Mouse (Mus musculus): Measurements from ENCODE around the gene Atp2a3. TPM values are rescaled to one million over a fixed set of nuclear protein-coding genes. Genes with fewer than 3 reads are reported as not detected.

Atp2a3 gene
- polyA plus RNA-seq, 1 experiment from 2014 or later: 33.1 TPM

DNA sequence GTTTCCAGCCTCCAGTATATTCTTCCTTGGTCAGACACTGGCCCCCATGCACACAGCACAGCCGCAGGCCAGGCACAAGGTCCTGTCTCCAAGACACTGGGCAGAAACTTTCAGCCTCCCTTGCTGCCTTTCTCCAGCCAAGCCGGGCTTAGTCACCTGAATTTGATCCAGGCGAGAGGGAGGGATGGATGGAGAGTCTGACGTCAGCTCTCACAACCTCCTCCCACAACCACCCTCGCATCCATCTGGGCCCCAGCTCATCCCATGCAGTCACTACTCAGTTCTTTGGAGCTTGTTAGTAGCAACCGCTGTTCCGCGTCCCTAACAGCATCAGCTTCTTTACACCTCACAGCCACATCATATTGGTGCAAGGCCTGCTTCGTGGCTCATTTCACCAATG, 62.1 kb downstream of the Atp2a3 start:
- no peak for ATAC-seq
- Histone ChIP-seq H3K27me3 (replicated peaks; ENCODE audit: insufficient read depth, low read length) (no peaks in the 10 kb centered on the region), H3K9me3 (ENCODE audit: low read length) (no peaks in the 10 kb centered on the region), H3K27ac (ENCODE audit: low read length) (no peak overlapping the region), H3K4me3 (ENCODE audit: low read depth, low read length) (no peak overlapping the region), H3K9ac (replicated peaks; ENCODE audit: low read depth) (no peak overlapping the region), H3K4me1 (ENCODE audit: insufficient read depth, low read depth, low read length) (peaks cover 22% of the 10 kb centered on the region), H3K4me2 (replicated peaks; ENCODE audit: low read depth, low read length) (no peak overlapping the region), H3K36me3 (ENCODE audit: insufficient read depth, low read length) (no peaks in the 10 kb centered on the region)
- peak; percentile 42 for DNase-seq (ENCODE audit: low spot score)
- 49% methylated on average over 9 of the region's 9 CpGs for WGBS
- no peak for TF ChIP-seq EP300 (IDR thresholded peaks at IDR 0.05)
- no peak for TF ChIP-seq CTCF (IDR thresholded peaks at IDR 0.05)

DNA sequence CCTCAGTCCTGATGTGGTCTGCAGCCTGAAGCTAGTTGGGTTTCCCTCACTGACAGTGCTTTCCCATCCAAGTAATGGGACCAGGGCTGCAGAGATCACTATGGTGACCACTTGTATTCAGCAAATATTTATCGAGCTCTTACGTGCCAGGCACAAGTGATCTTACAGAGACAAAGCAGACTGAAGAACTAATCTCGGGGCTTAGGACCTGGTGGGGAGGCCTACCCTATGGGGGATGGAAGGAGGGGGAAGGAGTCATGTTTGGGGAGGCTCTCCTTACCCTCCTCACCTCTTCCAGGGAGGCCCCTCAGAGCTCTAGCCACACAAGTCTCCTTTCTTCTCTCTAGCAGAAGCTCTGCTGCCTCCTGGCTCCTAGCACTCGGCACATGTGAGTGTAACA, 62.9 kb downstream of the Atp2a3 start:
- H3K4me3 ChIP-seq (ENCODE audit: low read depth, low read length): no peak overlapping the region
- H3K27me3 ChIP-seq (replicated peaks; ENCODE audit: insufficient read depth, low read length): no peaks in the 10 kb centered on the region
- 49% methylated on average over 4 of the region's 4 CpGs for WGBS
- no peak overlapping the region for H3K9ac ChIP-seq (replicated peaks; ENCODE audit: low read depth)
- H3K36me3 ChIP-seq (ENCODE audit: insufficient read depth, low read length): no peaks in the 10 kb centered on the region
- TF ChIP-seq EP300 (IDR thresholded peaks at IDR 0.05): no peak
- no peak overlapping the region for H3K4me2 ChIP-seq (replicated peaks; ENCODE audit: low read depth, low read length)
- H3K27ac ChIP-seq (ENCODE audit: low read length): 0 out of 2 replicates have a peak overlapping the region, but pooled peaks have one; percentile 3
- H3K4me1 ChIP-seq (ENCODE audit: insufficient read depth, low read depth, low read length): peaks cover 22% of the 10 kb centered on the region
- DNase-seq (ENCODE audit: low spot score): no peak
- ATAC-seq: no peak
- H3K9me3 ChIP-seq (ENCODE audit: low read length): no peaks in the 10 kb centered on the region

- DNase-seq (ENCODE audit: low spot score): peak; percentile 62
- peak; percentile 46 for ATAC-seq
- Histone ChIP-seq H3K27ac (ENCODE audit: low read length) (0 out of 2 replicates have a peak overlapping the region, but pooled peaks have one; percentile 3), H3K9me3 (ENCODE audit: low read length) (no peaks in the 10 kb centered on the region), H3K4me2 (replicated peaks; ENCODE audit: low read depth, low read length) (no peak overlapping the region), H3K27me3 (replicated peaks; ENCODE audit: insufficient read depth, low read length) (no peaks in the 10 kb centered on the region), H3K4me3 (ENCODE audit: low read depth, low read length) (no peak overlapping the region), H3K36me3 (ENCODE audit: insufficient read depth, low read length) (no peaks in the 10 kb centered on the region), H3K9ac (replicated peaks; ENCODE audit: low read depth) (no peak overlapping the region), H3K4me1 (ENCODE audit: insufficient read depth, low read depth, low read length) (peaks cover 20% of the 10 kb centered on the region)
- TF ChIP-seq CTCF (IDR thresholded peaks at IDR 0.05) (no peak), EP300 (IDR thresholded peaks at IDR 0.05) (no peak)
- 38% methylated on average over 7 of the region's 7 CpGs for WGBS
These were observed 63.4 kb downstream of the Atp2a3 start for GRCm38 (mm10) chr11:73024236-73024904.

DNA sequence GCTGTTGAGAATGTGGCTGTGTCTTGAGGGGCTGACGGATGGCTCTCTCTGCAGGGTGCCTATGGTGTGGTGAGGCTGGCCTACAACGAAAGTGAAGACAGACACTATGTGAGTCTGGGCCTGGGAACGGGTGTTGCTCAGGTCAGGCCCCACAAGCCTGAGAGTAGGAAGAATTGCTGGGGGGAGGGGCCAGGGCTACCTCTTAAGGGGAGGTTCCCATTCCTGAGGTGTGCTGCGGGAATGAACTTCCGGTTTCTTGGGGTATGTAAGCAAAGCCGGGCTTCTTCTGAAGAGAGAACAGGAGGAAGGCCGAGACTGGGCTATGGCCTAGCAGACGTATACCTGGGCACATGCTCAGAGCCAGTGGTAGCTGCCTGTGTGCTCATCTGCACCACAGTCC, 66.0 kb downstream of the Atp2a3 start:
- Histone ChIP-seq H3K4me3 (ENCODE audit: low read depth, low read length) (no peak overlapping the region), H3K9ac (replicated peaks; ENCODE audit: low read depth) (no peak overlapping the region), H3K36me3 (ENCODE audit: insufficient read depth, low read length) (no peaks in the 10 kb centered on the region), H3K27me3 (replicated peaks; ENCODE audit: insufficient read depth, low read length) (no peaks in the 10 kb centered on the region), H3K4me2 (replicated peaks; ENCODE audit: low read depth, low read length) (no peak overlapping the region), H3K4me1 (ENCODE audit: insufficient read depth, low read depth, low read length) (peaks cover 19% of the 10 kb centered on the region; the same call in 1 of the 2 replicates), H3K9me3 (ENCODE audit: low read length) (no peaks in the 10 kb centered on the region), H3K27ac (ENCODE audit: low read length) (peak overlapping the region; percentile 47)
- DNase-seq (ENCODE audit: low spot score) (peak; percentile 80), ATAC-seq (peak; percentile 52)
- no peak for TF ChIP-seq CTCF (IDR thresholded peaks at IDR 0.05)
- TF ChIP-seq EP300 (IDR thresholded peaks at IDR 0.05): no peak
- 37% methylated on average over 8 of the region's 8 CpGs for WGBS

GRCm38 (mm10) chr11:73030821-73031498, 70.0 kb downstream of the Atp2a3 start:
- H3K4me3 ChIP-seq (ENCODE audit: low read depth, low read length): peak overlapping the region; percentile 19
- H3K4me2 ChIP-seq (replicated peaks; ENCODE audit: low read depth, low read length): peak overlapping the region; percentile 54
- H3K27ac ChIP-seq (ENCODE audit: low read length): peak overlapping the region; percentile 47; the same call in 1 of the 2 replicates
- H3K9me3 ChIP-seq (ENCODE audit: low read length): no peaks in the 10 kb centered on the region
- H3K4me1 ChIP-seq (ENCODE audit: insufficient read depth, low read depth, low read length): no peaks in the 10 kb centered on the region
- H3K27me3 ChIP-seq (replicated peaks; ENCODE audit: insufficient read depth, low read length): no peaks in the 10 kb centered on the region
- 21% methylated on average over 20 of the region's 20 CpGs for WGBS
- TF ChIP-seq EP300 (IDR thresholded peaks at IDR 0.05) (no peak), CTCF (IDR thresholded peaks at IDR 0.05) (peak; percentile 50)
- no peaks in the 10 kb centered on the region for H3K36me3 ChIP-seq (ENCODE audit: insufficient read depth, low read length)
- H3K9ac ChIP-seq (replicated peaks; ENCODE audit: low read depth): no peak overlapping the region; the same call in 1 of the 2 replicates
- ATAC-seq (peak; percentile 96), DNase-seq (ENCODE audit: low spot score) (peak; percentile 98)

DNA sequence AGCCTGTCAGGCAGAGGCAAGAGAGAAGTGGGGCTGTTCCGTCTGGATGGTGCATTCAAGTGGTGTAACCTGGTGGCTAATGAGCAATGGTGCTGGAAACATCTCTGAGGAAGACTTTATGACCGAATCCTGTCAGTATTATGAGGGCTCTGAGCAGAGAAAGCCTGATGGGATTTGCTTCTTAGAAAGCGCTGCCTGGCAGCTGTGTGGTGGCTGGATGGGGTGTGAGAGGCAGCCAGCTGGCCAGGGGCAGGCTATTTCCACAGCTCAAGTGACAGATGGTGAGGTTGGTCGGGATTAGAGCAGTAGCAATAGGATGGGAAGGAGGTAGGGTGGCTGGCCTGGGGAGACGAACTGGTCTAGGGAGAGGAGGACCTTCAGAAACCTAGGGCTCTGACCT, 70.6 kb downstream of the Atp2a3 start:
- no peak for DNase-seq (ENCODE audit: low spot score)
- no peaks in the 10 kb centered on the region for H3K36me3 ChIP-seq (ENCODE audit: insufficient read depth, low read length)
- no peak overlapping the region for H3K4me2 ChIP-seq (replicated peaks; ENCODE audit: low read depth, low read length)
- no peaks in the 10 kb centered on the region for H3K9me3 ChIP-seq (ENCODE audit: low read length)
- ATAC-seq: no peak
- no peaks in the 10 kb centered on the region for H3K4me1 ChIP-seq (ENCODE audit: insufficient read depth, low read depth, low read length)
- H3K9ac ChIP-seq (replicated peaks; ENCODE audit: low read depth): no peak overlapping the region
- no peaks in the 10 kb centered on the region for H3K27me3 ChIP-seq (replicated peaks; ENCODE audit: insufficient read depth, low read length)
- TF ChIP-seq CTCF (IDR thresholded peaks at IDR 0.05) (no peak), EP300 (IDR thresholded peaks at IDR 0.05) (no peak)
- 65% methylated on average over 5 of the region's 5 CpGs for WGBS
- H3K4me3 ChIP-seq (ENCODE audit: low read depth, low read length): no peak overlapping the region
- no peak overlapping the region for H3K27ac ChIP-seq (ENCODE audit: low read length)
